Comparison of ENCODE assay signal across 24 mouse cellular contexts in the genomic region with DNA sequence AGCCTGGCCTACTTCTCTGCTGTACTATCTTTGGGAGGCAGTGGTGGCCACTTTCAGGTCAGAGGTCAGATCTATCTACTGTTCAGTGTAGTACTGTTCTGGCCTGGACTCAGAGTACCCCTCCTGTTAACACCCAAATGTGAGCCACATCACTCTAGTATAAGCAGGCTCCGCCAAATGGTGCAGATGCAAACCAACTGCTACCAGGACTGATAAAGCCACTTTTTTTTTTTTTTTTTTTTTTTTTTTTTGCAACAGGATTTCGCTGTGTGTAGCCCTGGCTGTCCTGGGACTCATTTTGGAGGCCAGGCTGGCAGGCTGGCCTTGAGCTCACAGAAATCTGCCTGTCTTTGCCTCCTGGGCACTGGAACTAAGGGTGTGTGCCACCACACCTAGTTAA. TPM values are rescaled to one million over a fixed set of nuclear protein-coding genes. Genes with fewer than 3 reads are reported as not detected.
DNase-seq lines count a peak whose midpoint lies in the region; ATAC-seq and TF ChIP-seq lines count a peak whose summit lies in the region.
"Had no signal": no experiment of that assay in that cellular context is flagged by ENCODE, and none has a peak within 500 bp of the region (broad histone marks: within the 10 kb centered on the region; RNA-seq: fewer than 3 reads in every experiment).

No protein-coding gene starts in this region.

- H3K36me3 ChIP-seq in forebrain, embryonic 12.5 days (replicated peaks) = no peaks in the 10 kb centered on the region
- H3K36me3 ChIP-seq in forebrain, embryonic 11.5 days (ENCODE audit: control insufficient read depth, insufficient read depth, low read length) = no peaks in the 10 kb centered on the region
- no peaks in the 10 kb centered on the region for H3K36me3 ChIP-seq in lung, embryonic 16.5 days (ENCODE audit: control insufficient read depth, insufficient read depth, low read length)
- H3K36me3 ChIP-seq in CH12.LX (replicated peaks in 1 of 2; ENCODE audit: control insufficient read depth in 1 of 2, insufficient read depth in 1 of 2, low read length in 1 of 2) = peaks cover 0 to 4% of the 10 kb centered on the region in 2 experiments
- H3K36me3 ChIP-seq: embryonic facial prominence, embryonic 10.5 days; embryonic facial prominence, embryonic 13.5 days; hindbrain, embryonic 12.5 days; hindbrain, embryonic 15.5 days had no signal

- TF ChIP-seq RAD21 in CH12.LX (IDR thresholded peaks at IDR 0.05; ENCODE audit: low read depth, low read length) = no peak

- TF ChIP-seq CTCF in CH12.LX (conservative IDR thresholded peaks at IDR 0.05 in 1 of 2, IDR thresholded peaks at IDR 0.05 in 1 of 2; ENCODE audit: low read depth in 2 of 2, low read length in 2 of 2) = no peak

- no peaks in the 10 kb centered on the region for H3K79me2 ChIP-seq in CH12.LX (replicated peaks; ENCODE audit: control insufficient read depth, extremely low read depth, insufficient read depth, poor library complexity, severe bottlenecking)

- TF ChIP-seq EP300 in CH12.LX (IDR thresholded peaks at IDR 0.05; ENCODE audit: low read length) = no peak

- WGBS in forebrain, embryonic 12.5 days = 73% methylated on average over 2 of the region's 2 CpGs
- 89% methylated on average over 2 of the region's 2 CpGs for WGBS in forebrain, embryonic 11.5 days
- WGBS in lung, embryonic 16.5 days = 77% methylated on average over 2 of the region's 2 CpGs

- in situ Hi-C loops in CH12.LX (cut with MboI; ENCODE audit: low pct_ligation_motif_present, low pct_unique_long_range_greater_than_20kb, low sequenced_read_pairs) = no loop called here

- ATAC-seq in forebrain, embryonic 12.5 days (ENCODE audit: low FRiP score) = peak; percentile 20; the same call in 1 of the 2 replicates
- no peak for ATAC-seq in forebrain, embryonic 11.5 days (replicated peaks; ENCODE audit: low FRiP score)
- ATAC-seq in lung, embryonic 16.5 days (ENCODE audit: low read depth) = 0 out of 2 replicates have a peak, but pooled peaks have one; percentile 34
- ATAC-seq in megakaryocyte-erythroid progenitor cell, adult 5-6 weeks (replicated peaks; ENCODE audit: low FRiP score, low TSS enrichment, poor library complexity, severe bottlenecking) = peak; percentile 68; the same call in 1 of the 2 replicates
- ATAC-seq: activated CD4-positive, CD25-positive, alpha-beta regulatory T cell, adult 4 months; forebrain, embryonic 14.5 days; forebrain, postnatal 0 days had no signal

- no peak for DNase-seq in forebrain, embryonic 11.5 days (ENCODE audit: low spot score)
- no peak for DNase-seq in lung, adult 18-20 months
- DNase-seq in CH12.LX (ENCODE audit: extremely low read depth) = no peak
- DNase-seq in gastrocnemius, postnatal 10 days = no peak
- DNase-seq: adrenal gland, adult 8-10 months; adrenal gland, postnatal 25 days; cerebellum, adult 11-12 months; cerebellum, adult 8-10 months; cerebellum, postnatal 10 days; cerebellum, postnatal 36 days; embryo, embryonic 11 days; forebrain, postnatal 0 days; gastrocnemius, adult 2 months; gastrocnemius, postnatal 25 days had no signal

- H3K9ac ChIP-seq in forebrain, embryonic 12.5 days = no peak overlapping the region
- no peak overlapping the region for H3K9ac ChIP-seq in forebrain, embryonic 11.5 days (ENCODE audit: low read length)
- no peak overlapping the region for H3K9ac ChIP-seq in lung, embryonic 16.5 days (ENCODE audit: low read length)
- no peak overlapping the region for H3K9ac ChIP-seq in CH12.LX (ENCODE audit: insufficient read depth, low read depth)
- H3K9ac ChIP-seq: embryonic facial prominence, embryonic 13.5 days; forebrain, postnatal 0 days; hindbrain, embryonic 12.5 days; hindbrain, embryonic 15.5 days had no signal

- no peak for TF ChIP-seq POLR2A in CH12.LX (IDR thresholded peaks at IDR 0.05; ENCODE audit: low read depth, low read length)

- no peaks in the 10 kb centered on the region for H3K27me3 ChIP-seq in forebrain, embryonic 12.5 days
- H3K27me3 ChIP-seq in forebrain, embryonic 11.5 days (ENCODE audit: control insufficient read depth, insufficient read depth, low read length) = no peaks in the 10 kb centered on the region
- no peaks in the 10 kb centered on the region for H3K27me3 ChIP-seq in lung, embryonic 16.5 days (ENCODE audit: control insufficient read depth, insufficient read depth, low read depth, low read length)
- H3K27me3 ChIP-seq in CH12.LX (replicated peaks) = no peaks in the 10 kb centered on the region
- H3K27me3 ChIP-seq: embryonic facial prominence, embryonic 13.5 days; hindbrain, embryonic 12.5 days; hindbrain, embryonic 15.5 days had no signal

- peaks cover 6% of the 10 kb centered on the region for H3K4me1 ChIP-seq in forebrain, embryonic 12.5 days
- no peaks in the 10 kb centered on the region for H3K4me1 ChIP-seq in forebrain, embryonic 11.5 days (replicated peaks; ENCODE audit: control insufficient read depth, insufficient read depth, low read length)
- H3K4me1 ChIP-seq in lung, embryonic 16.5 days (replicated peaks; ENCODE audit: control insufficient read depth, insufficient read depth, low read length) = no peaks in the 10 kb centered on the region
- H3K4me1 ChIP-seq in CH12.LX (ENCODE audit: control insufficient read depth in 1 of 2, insufficient read depth in 2 of 2) = peaks cover 16 to 66% of the 10 kb centered on the region in 2 experiments
- H3K4me1 ChIP-seq: embryonic facial prominence, embryonic 10.5 days; embryonic facial prominence, embryonic 13.5 days; hindbrain, embryonic 15.5 days had no signal

- H3K4me2 ChIP-seq in forebrain, embryonic 12.5 days = no peak overlapping the region
- no peak overlapping the region for H3K4me2 ChIP-seq in forebrain, embryonic 11.5 days (ENCODE audit: low read depth, low read length, severe bottlenecking)
- no peak overlapping the region for H3K4me2 ChIP-seq in lung, embryonic 16.5 days (ENCODE audit: low read depth, low read length)
- H3K4me2 ChIP-seq in CH12.LX (ENCODE audit: insufficient read depth, low read depth, poor library complexity, severe bottlenecking) = no peak overlapping the region
- H3K4me2 ChIP-seq: embryonic facial prominence, embryonic 13.5 days; hindbrain, embryonic 12.5 days; hindbrain, embryonic 15.5 days had no signal

- no peak overlapping the region for H3K4me3 ChIP-seq in forebrain, embryonic 12.5 days (replicated peaks)
- H3K4me3 ChIP-seq in forebrain, embryonic 11.5 days (ENCODE audit: low read depth, low read length) = no peak overlapping the region
- H3K4me3 ChIP-seq in lung, embryonic 16.5 days (ENCODE audit: low read length) = no peak overlapping the region
- no peak overlapping the region for H3K4me3 ChIP-seq in CH12.LX (replicated peaks in 1 of 3; ENCODE audit: low read depth in 2 of 3, low read length in 2 of 3, poor library complexity in 1 of 3)
- H3K4me3 ChIP-seq: embryonic facial prominence, embryonic 10.5 days; embryonic facial prominence, embryonic 13.5 days; erythroblast, embryonic 14.5 days; gastrocnemius, adult 2 months; hindbrain, embryonic 12.5 days; hindbrain, embryonic 15.5 days had no signal

- dilution Hi-C loops in CH12.LX (cut with MboI; ENCODE audit: extremely low pct_ligation_motif_present, extremely low pct_unique_long_range_greater_than_20kb, low sequenced_read_pairs) = no loop called here

- no peak overlapping the region for H3K27ac ChIP-seq in forebrain, embryonic 12.5 days
- H3K27ac ChIP-seq in forebrain, embryonic 11.5 days (ENCODE audit: low read depth, low read length) = no peak overlapping the region
- no peak overlapping the region for H3K27ac ChIP-seq in lung, embryonic 16.5 days (ENCODE audit: low read length)
- no peak overlapping the region for H3K27ac ChIP-seq in CH12.LX (ENCODE audit: insufficient read depth, low read depth)
- H3K27ac ChIP-seq: embryonic facial prominence, embryonic 10.5 days; embryonic facial prominence, embryonic 13.5 days; gastrocnemius, adult 2 months; hindbrain, embryonic 12.5 days; hindbrain, embryonic 15.5 days had no signal

- H3K9me3 ChIP-seq in forebrain, embryonic 12.5 days = no peaks in the 10 kb centered on the region
- H3K9me3 ChIP-seq in forebrain, embryonic 11.5 days (ENCODE audit: control insufficient read depth, low read length) = no peaks in the 10 kb centered on the region
- no peaks in the 10 kb centered on the region for H3K9me3 ChIP-seq in lung, embryonic 16.5 days (ENCODE audit: control insufficient read depth, low read length)
- no peaks in the 10 kb centered on the region for H3K9me3 ChIP-seq in CH12.LX (replicated peaks; ENCODE audit: low read length)
- H3K9me3 ChIP-seq: embryonic facial prominence, embryonic 10.5 days; embryonic facial prominence, embryonic 13.5 days; hindbrain, embryonic 12.5 days; hindbrain, embryonic 15.5 days had no signal

RNA-seq across cellular contexts. Expression of gene Zrsr1, which starts 32.8 kb away (rescaled TPM):
- polyA plus RNA-seq in forebrain, embryonic 12.5 days (2016; fragmentation: Nextera tagmentation; extraction: Ambion mirVana) = 4.2 and 5.4 TPM in 2 replicates
- 3.7 and 4.7 TPM in 2 replicates for polyA plus RNA-seq in forebrain, embryonic 11.5 days (2014; fragmentation: Nextera tagmentation; extraction: Ambion mirVana)
- polyA plus RNA-seq in lung, embryonic 16.5 days (2015; fragmentation: Nextera tagmentation; extraction: Ambion mirVana) = 3.2 and 4.0 TPM in 2 replicates
- 4.0 and 4.4 TPM in 2 replicates for total RNA-seq in CH12.LX (2012; rRNA removed)
- 4.7 and 4.8 TPM in 2 replicates for total RNA-seq in CH12.LX (2014; rRNA removed)
- polyA plus RNA-seq in CH12.LX (2012; ENCODE audit: insufficient read length, low read depth) = 9.3 and 12.9 TPM in 2 replicates
- 6.4 and 7.3 TPM in 2 replicates for total RNA-seq in megakaryocyte-erythroid progenitor cell, adult 5-6 weeks (2014; fragmentation: Nextera tagmentation)
- total RNA-seq in megakaryocyte-erythroid progenitor cell, adult 5-6 weeks (2017) = 16.3 and 23.6 TPM in 2 replicates
- total RNA-seq in gastrocnemius, postnatal 10 days (2021) = 10 to 100 TPM in 1 of 2 experiments, 1 to 10 TPM in 1; 9.7 to 11.4 TPM

RNA-seq across cellular contexts. Expression of gene Gm28048, which starts 42.9 kb away (rescaled TPM):
- 4.7 and 5.1 TPM in 2 replicates for polyA plus RNA-seq in forebrain, embryonic 12.5 days (2016; fragmentation: Nextera tagmentation; extraction: Ambion mirVana)
- polyA plus RNA-seq in forebrain, embryonic 11.5 days (2014; fragmentation: Nextera tagmentation; extraction: Ambion mirVana) = 5.8 and 6.4 TPM in 2 replicates
- 13.9 and 18.3 TPM in 2 replicates for polyA plus RNA-seq in lung, embryonic 16.5 days (2015; fragmentation: Nextera tagmentation; extraction: Ambion mirVana)
- 30.8 and 32.6 TPM in 2 replicates for total RNA-seq in CH12.LX (2012; rRNA removed)
- 93.3 and 101 TPM in 2 replicates for total RNA-seq in CH12.LX (2014; rRNA removed)
- 47.3 and 59.5 TPM in 2 replicates for polyA plus RNA-seq in CH12.LX (2012; ENCODE audit: insufficient read length, low read depth)
- total RNA-seq in megakaryocyte-erythroid progenitor cell, adult 5-6 weeks (2014; fragmentation: Nextera tagmentation) = 31.4 and 32.3 TPM in 2 replicates
- total RNA-seq in megakaryocyte-erythroid progenitor cell, adult 5-6 weeks (2017) = 33.9 and 42.3 TPM in 2 replicates
- total RNA-seq in gastrocnemius, postnatal 10 days (2021) = 1 to 10 TPM; 3.9 to 5.9 TPM
- polyA plus RNA-seq: erythroblast, embryonic 14.5 days had no signal

RNA-seq across cellular contexts. Expression of gene Commd1, which starts 43.2 kb away (rescaled TPM):
- polyA plus RNA-seq in forebrain, embryonic 12.5 days (2016; fragmentation: Nextera tagmentation; extraction: Ambion mirVana) = 313 and 317 TPM in 2 replicates
- polyA plus RNA-seq in forebrain, embryonic 11.5 days (2014; fragmentation: Nextera tagmentation; extraction: Ambion mirVana) = 375 and 399 TPM in 2 replicates
- 372 and 381 TPM in 2 replicates for polyA plus RNA-seq in lung, embryonic 16.5 days (2015; fragmentation: Nextera tagmentation; extraction: Ambion mirVana)
- total RNA-seq in CH12.LX (2012; rRNA removed) (109 and 127 TPM in 2 replicates), CH12.LX (2014; rRNA removed) (163 and 192 TPM in 2 replicates)
- 113 and 137 TPM in 2 replicates for polyA plus RNA-seq in CH12.LX (2012; ENCODE audit: insufficient read length, low read depth)
- total RNA-seq in megakaryocyte-erythroid progenitor cell, adult 5-6 weeks (2014; fragmentation: Nextera tagmentation) = 74.4 and 174 TPM in 2 replicates
- total RNA-seq in megakaryocyte-erythroid progenitor cell, adult 5-6 weeks (2017) = 63.0 and 95.3 TPM in 2 replicates
- total RNA-seq in gastrocnemius, postnatal 10 days (2021) = 100 to 1,000 TPM; 140 to 151 TPM

RNA-seq across cellular contexts. Expression of gene Cct4, which starts 51.3 kb away (rescaled TPM):
- polyA plus RNA-seq in forebrain, embryonic 12.5 days (2016; fragmentation: Nextera tagmentation; extraction: Ambion mirVana) = 352 and 361 TPM in 2 replicates
- 411 and 432 TPM in 2 replicates for polyA plus RNA-seq in forebrain, embryonic 11.5 days (2014; fragmentation: Nextera tagmentation; extraction: Ambion mirVana)
- polyA plus RNA-seq in lung, embryonic 16.5 days (2015; fragmentation: Nextera tagmentation; extraction: Ambion mirVana) = 237 and 240 TPM in 2 replicates
- total RNA-seq in CH12.LX (2012; rRNA removed) (475 and 482 TPM in 2 replicates), CH12.LX (2014; rRNA removed) (874 and 992 TPM in 2 replicates)
- 512 and 569 TPM in 2 replicates for polyA plus RNA-seq in CH12.LX (2012; ENCODE audit: insufficient read length, low read depth)
- total RNA-seq in megakaryocyte-erythroid progenitor cell, adult 5-6 weeks (2014; fragmentation: Nextera tagmentation) = 311 and 390 TPM in 2 replicates
- total RNA-seq in megakaryocyte-erythroid progenitor cell, adult 5-6 weeks (2017) = 447 and 464 TPM in 2 replicates
- total RNA-seq in gastrocnemius, postnatal 10 days (2021) = 100 to 1,000 TPM; 118 to 122 TPM
